Mouse (Mus musculus) central nervous system, embryonic 11.5 days (tissue): ENCODE data around the gene Gm28047. TPM values are rescaled to one million over a fixed set of nuclear protein-coding genes. Genes with fewer than 3 reads are reported as not detected.

Experiments used
- polyA plus RNA-seq: library from polyadenylated mRNA; depleted of rRNA; stranded (reverse); fragments of >200 nt; gene quantifications from 2 replicates; pipeline ENCODE4 v1.2.3, GENCODE M21; 2012; rRNA removed

The Gm28047 gene
- not detected in 2 replicates for polyA plus RNA-seq

GRCm38 (mm10) chr15:102624970-102625686 is at the start of gene Gm28047, which contains the start of gene Atf7:
TSS of gene Gm28047 (minus strand) at chr15:102625067.
TSS of gene Atf7 (minus strand) at chr15:102625464.

GRCm38 (mm10) chr15:102672215-102673071 is 47.6 kb upstream of the Gm28047 start, which contains the start of gene Atp5g2:
TSS of gene Atp5g2 (minus strand) at chr15:102672352.

GRCm38 (mm10) chr15:102524892-102525485 is 99.9 kb downstream of the Gm28047 start, which contains the start of gene Npff:
TSS of gene Npff (minus strand) at chr15:102524942.

GRCm38 (mm10) chr15:102517976-102518858 is 106.7 kb downstream of the Gm28047 start, which contains the start of gene Tarbp2:
TSS of gene Tarbp2 (plus strand) at chr15:102518192.

GRCm38 (mm10) chr15:102516728-102517404 is 108.0 kb downstream of the Gm28047 start, which contains the start of gene Map3k12:
TSS of gene Map3k12 (minus strand) at chr15:102517064.

GRCm38 (mm10) chr15:102503447-102503846 is 121.4 kb downstream of the Gm28047 start, which contains the start of gene Gm10337:
TSS of gene Gm10337 (plus strand) at chr15:102503722.

Other genes starting within 250 kb of the Gm28047 start
- 20.3 and 35.0 TPM in 2 replicates for gene Sp1, start 218.9 kb downstream of the Gm28047 start, polyA plus RNA-seq
- gene Amhr2, start 179.7 kb downstream of the Gm28047 start, polyA plus RNA-seq = 0.61 and 1.5 TPM in 2 replicates
- 62.1 and 64.4 TPM in 2 replicates for gene Prr13, start 166.0 kb downstream of the Gm28047 start, polyA plus RNA-seq
- gene Pcbp2, start 154.5 kb downstream of the Gm28047 start, polyA plus RNA-seq = 452 and 807 TPM in 2 replicates
- not detected in 2 replicates for gene Gm10337, start 121.3 kb downstream of the Gm28047 start, polyA plus RNA-seq
- gene Map3k12, start 108.0 kb downstream of the Gm28047 start, polyA plus RNA-seq = 38.4 and 39.6 TPM in 2 replicates
- 88.9 and 120 TPM in 2 replicates for gene Tarbp2, start 106.9 kb downstream of the Gm28047 start, polyA plus RNA-seq
- gene Npff, start 100.1 kb downstream of the Gm28047 start, polyA plus RNA-seq = 4.2 and 6.4 TPM in 2 replicates
- 31.9 and 51.9 TPM in 2 replicates for gene Atf7, start 397 bp upstream of the Gm28047 start, polyA plus RNA-seq
- gene Atp5g2, start 47.3 kb upstream of the Gm28047 start, polyA plus RNA-seq = 343 and 632 TPM in 2 replicates
- gene Calcoco1, start 97.1 kb upstream of the Gm28047 start, polyA plus RNA-seq = 35.8 and 56.1 TPM in 2 replicates